Mouse (Mus musculus): ENCODE results near the gene Ppp1r12a. TPM values are rescaled to one million over a fixed set of nuclear protein-coding genes. Genes with fewer than 3 reads are reported as not detected.

Gene Ppp1r12a
- polyA plus RNA-seq, 2 experiments = 58.0 to 72.8 TPM

GRCm38 (mm10) chr10:108332571-108333541, 170.9 kb downstream of the Ppp1r12a start:
- Histone ChIP-seq H3K4me3 (replicated peaks; ENCODE audit: low read length) (peak overlapping the region; percentile 72), H3K9ac (ENCODE audit: low read depth, low read length, severe bottlenecking) (peak overlapping the region; percentile 65), H3K9me3 (ENCODE audit: control insufficient read depth, low read length) (no peaks in the 10 kb centered on the region), H3K27me3 (ENCODE audit: control insufficient read depth, insufficient read depth, low read length) (peaks cover 17% of the 10 kb centered on the region), H3K27ac (replicated peaks; ENCODE audit: low read depth, low read length) (no peak overlapping the region), H3K4me2 (replicated peaks; ENCODE audit: low read depth, low read length, severe bottlenecking) (peak overlapping the region; percentile 97), H3K4me1 (ENCODE audit: control insufficient read depth, insufficient read depth, low read length) (no peaks in the 10 kb centered on the region; the same call in 1 of the 2 replicates), H3K36me3 (ENCODE audit: control insufficient read depth, insufficient read depth, low read length) (no peaks in the 10 kb centered on the region)
- ATAC-seq (ENCODE audit: low FRiP score, low read depth) (peak; percentile 47), DNase-seq (ENCODE audit: low spot score) (no peak)
- TF ChIP-seq POLR2A (IDR thresholded peaks at IDR 0.05; ENCODE audit: borderline replicate concordance, extremely low read depth, insufficient read depth, insufficient read length) = no peak
- WGBS = 4% methylated on average over 44 of the region's 129 CpGs

DNA sequence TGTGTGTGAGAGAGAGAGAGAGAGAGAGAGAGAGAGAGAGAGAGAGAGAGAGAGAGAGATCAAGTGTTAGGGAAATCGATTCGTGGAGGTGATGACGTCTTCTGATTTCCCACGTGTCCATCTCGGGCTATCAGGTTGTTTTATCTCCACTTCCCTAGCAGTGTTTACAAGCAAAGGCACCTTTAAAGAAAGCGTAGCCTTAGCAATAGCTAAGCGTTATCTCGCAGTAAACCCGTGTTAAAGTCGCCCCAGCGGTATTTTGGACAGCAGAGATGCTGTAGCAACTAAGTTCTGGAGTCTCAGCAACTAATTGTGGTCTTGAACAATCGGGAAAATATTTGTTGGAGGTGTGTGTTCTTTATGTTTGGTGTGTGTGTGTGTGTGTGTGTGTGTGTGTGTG, 171.6 kb downstream of the Ppp1r12a start:
- Histone ChIP-seq H3K36me3 (ENCODE audit: control insufficient read depth, insufficient read depth, low read length) (no peaks in the 10 kb centered on the region), H3K4me1 (ENCODE audit: control insufficient read depth, insufficient read depth, low read length) (no peaks in the 10 kb centered on the region; the same call in 1 of the 2 replicates), H3K9me3 (ENCODE audit: control insufficient read depth, low read length) (no peaks in the 10 kb centered on the region), H3K27ac (replicated peaks; ENCODE audit: low read depth, low read length) (no peak overlapping the region), H3K4me3 (replicated peaks; ENCODE audit: low read length) (peak overlapping the region; percentile 72), H3K4me2 (replicated peaks; ENCODE audit: low read depth, low read length, severe bottlenecking) (peak overlapping the region; percentile 97), H3K27me3 (ENCODE audit: control insufficient read depth, insufficient read depth, low read length) (peaks cover 17% of the 10 kb centered on the region), H3K9ac (ENCODE audit: low read depth, low read length, severe bottlenecking) (no peak overlapping the region)
- WGBS = 7% methylated on average over 12 of the region's 12 CpGs
- ATAC-seq (ENCODE audit: low FRiP score, low read depth) = no peak
- DNase-seq (ENCODE audit: low spot score) = no peak
- no peak for TF ChIP-seq POLR2A (IDR thresholded peaks at IDR 0.05; ENCODE audit: borderline replicate concordance, extremely low read depth, insufficient read depth, insufficient read length)

Other genes with a start within 250 kb of the Ppp1r12a start
- 2.8 and 3.1 TPM in 2 replicates for gene Pawr, start 169.9 kb downstream of the Ppp1r12a start, polyA plus RNA-seq (2012; rRNA removed)
- gene Pawr, start 169.9 kb downstream of the Ppp1r12a start, polyA plus RNA-seq (2014; fragmentation: Nextera tagmentation; extraction: Ambion mirVana) = 3.5 and 4.6 TPM in 2 replicates

Data from limb, embryonic 14.5 days (tissue).